Mouse (Mus musculus) myocyte (in vitro differentiated cells): ENCODE measurements around the gene Faf1. TPM values are rescaled to one million over a fixed set of nuclear protein-coding genes. Genes with fewer than 3 reads are reported as not detected.

Experiments
- H3K27me3 ChIP-seq: one replicate; pipeline ENCODE4 v1.6.1; 2011; ENCODE audit not compliant: control insufficient read depth, insufficient read depth, insufficient read length
- H3K36me3 ChIP-seq: one replicate; pipeline ENCODE4 v1.6.1; 2011; ENCODE audit not compliant: control insufficient read depth, insufficient read depth
- H3K4me2 ChIP-seq: one replicate; pipeline ENCODE4 v1.6.1; 2011; ENCODE audit warnings: low read depth, control low read depth
- H3K4me3 ChIP-seq: one replicate; pipeline ENCODE4 v1.5.1; 2011; ENCODE audit warnings: mild to moderate bottlenecking, control low read depth, moderate library complexity
- H3K79me2 ChIP-seq: one replicate; pipeline ENCODE4 v1.6.1; 2011; ENCODE audit not compliant: control insufficient read depth, insufficient read depth
- H3ac ChIP-seq: one replicate; pipeline ENCODE4 v1.6.1; 2011; ENCODE audit not compliant: control insufficient read depth, insufficient read length
- CEBPB ChIP-seq: IDR thresholded peaks from 2 replicates; pipeline ENCODE4 v1.6.1; 2011; ENCODE audit warnings: mild to moderate bottlenecking, moderate library complexity; ENCODE audit not compliant: poor library complexity, insufficient read depth, severe bottlenecking
- E2F4 ChIP-seq: IDR thresholded peaks from one replicate; pipeline ENCODE4 v1.6.1; 2011; ENCODE audit warnings: mild to moderate bottlenecking, control low read depth, moderate library complexity; ENCODE audit not compliant: insufficient read depth
- MAX ChIP-seq: IDR thresholded peaks from one replicate; pipeline ENCODE4 v1.6.1; 2011; ENCODE audit warnings: low read depth, mild to moderate bottlenecking, control low read depth
- MYOD1 ChIP-seq, 3 experiments: IDR thresholded peaks; one replicate each; pipeline ENCODE4 v1.6.1; 2011; ENCODE audit warnings: control low read depth in 2 of 3, low read depth in 2 of 3, mild to moderate bottlenecking in 2 of 3, moderate library complexity in 1 of 3; ENCODE audit not compliant: insufficient read length in 2 of 3, control insufficient read depth in 1 of 3
- MYOG ChIP-seq, 3 experiments: IDR thresholded peaks; one replicate each; pipeline ENCODE4 v1.6.1; 2011; ENCODE audit warnings: control low read depth in 2 of 3, low read depth in 2 of 3, mild to moderate bottlenecking in 2 of 3; ENCODE audit not compliant: insufficient read length in 2 of 3, control insufficient read depth in 1 of 3, insufficient read depth in 1 of 3
- POLR2A ChIP-seq: IDR thresholded peaks from one replicate; pipeline ENCODE4 v1.6.1; 2011; ENCODE audit warnings: low read depth, mild to moderate bottlenecking, control low read depth, moderate library complexity; ENCODE audit not compliant: insufficient read length
- POLR2AphosphoS2 ChIP-seq: IDR thresholded peaks from one replicate; pipeline ENCODE4 v1.6.1; 2011; ENCODE audit warnings: low read depth, control low read depth; ENCODE audit not compliant: insufficient read length
- REST ChIP-seq: IDR thresholded peaks from one replicate; pipeline ENCODE4 v1.6.1; 2011; ENCODE audit warnings: mild to moderate bottlenecking, control low read depth, moderate library complexity; ENCODE audit not compliant: insufficient read depth, insufficient read length
- SRF ChIP-seq: IDR thresholded peaks from one replicate; pipeline ENCODE4 v1.6.1; 2011; ENCODE audit warnings: low read depth; ENCODE audit not compliant: control insufficient read depth, insufficient read length
- TCF12 ChIP-seq: IDR thresholded peaks from one replicate; pipeline ENCODE4 v1.6.1; 2011; ENCODE audit warnings: mild to moderate bottlenecking, control low read depth; ENCODE audit not compliant: poor library complexity, insufficient read depth, severe bottlenecking
- TCF3 ChIP-seq: IDR thresholded peaks from one replicate; pipeline ENCODE4 v1.6.1; 2011; ENCODE audit warnings: low read depth, control low read depth; ENCODE audit not compliant: insufficient read length
- USF1 ChIP-seq: IDR thresholded peaks from one replicate; pipeline ENCODE4 v1.6.1; 2011; ENCODE audit warnings: low read depth, mild to moderate bottlenecking, control low read depth, moderate library complexity
- polyA plus RNA-seq: library from polyadenylated mRNA; unstranded; fragments of >200 nt; fragmentation: generic; extraction: Trizol; gene quantifications from one replicate; pipeline ENCODE4 v1.2.1, GENCODE M21; 2012; ENCODE audit warnings: missing spikeins

Faf1 gene
- polyA plus RNA-seq, 1 experiment: 30.1 TPM

- Histone ChIP-seq H3K36me3 (peaks cover 4% of the 10 kb centered on the region), H3K4me2 (peak overlapping the region; percentile 70), H3K4me3 (peak overlapping the region; percentile 34), H3K79me2 (no peaks in the 10 kb centered on the region), H3K27me3 (no peaks in the 10 kb centered on the region), H3ac (peak overlapping the region; percentile 73)
- TF ChIP-seq POLR2A: peak; percentile 35
- TF ChIP-seq E2F4: no peak
Measured at GRCm38 (mm10) chr4:109978068-109978857, 301.9 kb downstream of the Faf1 start.

- Histone ChIP-seq H3K79me2 (no peaks in the 10 kb centered on the region), H3ac (no peak overlapping the region), H3K4me2 (peak overlapping the region; percentile 70), H3K36me3 (peaks cover 4% of the 10 kb centered on the region), H3K4me3 (peak overlapping the region; percentile 34), H3K27me3 (peaks cover 5% of the 10 kb centered on the region)
- TF ChIP-seq MYOG (IDR thresholded peaks at IDR 0.05; ENCODE audit: control insufficient read depth in 1 of 3, insufficient read depth in 1 of 3, insufficient read length in 2 of 3, low read depth in 2 of 3) (no peak), SRF (no peak), MYOD1 (IDR thresholded peaks at IDR 0.05; ENCODE audit: control insufficient read depth in 1 of 3, insufficient read length in 2 of 3, low read depth in 2 of 3) (no peak), REST (no peak), E2F4 (no peak), POLR2A (no peak), USF1 (no peak), TCF3 (no peak), CEBPB (no peak), POLR2AphosphoS2 (no peak), MAX (no peak), TCF12 (no peak)
Measured at GRCm38 (mm10) chr4:109978858-109979340, 302.5 kb downstream of the Faf1 start.

GRCm38 (mm10) chr4:109979461-109980320 lies 303.3 kb downstream of the Faf1 start:
- H3K36me3 ChIP-seq: peaks cover 4% of the 10 kb centered on the region
- H3K4me3 ChIP-seq: peak overlapping the region; percentile 34
- H3K27me3 ChIP-seq: peaks cover 9% of the 10 kb centered on the region
- TF ChIP-seq MYOG (IDR thresholded peaks at IDR 0.05; ENCODE audit: control insufficient read depth in 1 of 3, insufficient read depth in 1 of 3, insufficient read length in 2 of 3, low read depth in 2 of 3) (no peak), CEBPB (no peak), SRF (no peak), TCF12 (no peak), E2F4 (no peak), MAX (no peak), MYOD1 (IDR thresholded peaks at IDR 0.05; ENCODE audit: control insufficient read depth in 1 of 3, insufficient read length in 2 of 3, low read depth in 2 of 3) (no peak), REST (no peak), POLR2AphosphoS2 (no peak), POLR2A (no peak), USF1 (no peak)
- no peak overlapping the region for H3ac ChIP-seq
- H3K79me2 ChIP-seq: no peaks in the 10 kb centered on the region
- H3K4me2 ChIP-seq: peak overlapping the region; percentile 70

GRCm38 (mm10) chr4:109980321-109981082 lies 304.1 kb downstream of the Faf1 start:
- H3K36me3 ChIP-seq: peaks cover 4% of the 10 kb centered on the region
- H3K4me3 ChIP-seq: no peak overlapping the region
- peaks cover 15% of the 10 kb centered on the region for H3K27me3 ChIP-seq

More at GRCm38 (mm10) chr4:109980321-109981082, 304.1 kb downstream of the Faf1 start:
- TF ChIP-seq MAX (no peak), REST (no peak), POLR2AphosphoS2 (no peak), E2F4 (no peak), CEBPB (no peak), USF1 (no peak)
- no peak overlapping the region for H3K4me2 ChIP-seq
- H3K79me2 ChIP-seq: no peaks in the 10 kb centered on the region
- no peak overlapping the region for H3ac ChIP-seq
